Mouse (Mus musculus): ENCODE results near the gene Gm3002.
"Not testable (repeated sequence)": the region's sequence is repeated elsewhere in the genome, so short reads cannot be mapped to it uniquely, and the experiment has no call there.

DNA sequence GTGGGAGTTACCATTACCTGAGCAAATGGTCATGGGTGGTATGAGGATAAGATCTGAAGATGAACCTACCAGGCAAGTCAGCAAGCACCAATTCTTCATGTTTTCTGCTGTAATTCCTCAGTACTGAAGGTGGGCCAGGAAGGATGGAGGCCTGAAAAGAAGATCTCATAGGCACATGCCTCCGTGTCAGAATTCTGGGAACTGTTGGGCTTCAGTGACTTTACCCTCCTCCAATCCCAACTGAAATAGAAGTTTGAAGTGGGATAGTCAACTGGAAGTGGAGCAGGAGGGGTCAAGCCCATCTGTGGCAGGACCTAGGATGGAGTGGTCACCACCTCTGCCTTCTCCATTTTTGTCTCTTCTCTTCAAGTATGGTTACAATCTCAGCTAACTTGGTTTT, 74.0 kb downstream of the Gm3002 start, which contains the start of gene Gm2916:
- TF ChIP-seq CTCF (conservative IDR thresholded peaks at IDR 0.05 in 1 of 2, IDR thresholded peaks at IDR 0.05 in 1 of 2; ENCODE audit: low read depth in 2 of 2, low read length in 2 of 2); HCFC1 (IDR thresholded peaks at IDR 0.05; ENCODE audit: low read depth, low read length); POLR2A (IDR thresholded peaks at IDR 0.05; ENCODE audit: low read depth, low read length); POLR2AphosphoS2 (IDR thresholded peaks at IDR 0.05; ENCODE audit: low read depth, low read length); ZKSCAN1 (IDR thresholded peaks at IDR 0.05; ENCODE audit: borderline replicate concordance, low read depth, low read length); USF1 (IDR thresholded peaks at IDR 0.05; ENCODE audit: low read depth, low read length): not testable (repeated sequence)

All from CH12.LX (cell line).